Mouse (Mus musculus): ENCODE data around the gene Strip2. TPM values are rescaled to one million over a fixed set of nuclear protein-coding genes. Genes with fewer than 3 reads are reported as not detected.

Gene Strip2
- total RNA-seq (2015) (0.33 and 0.71 TPM in 2 replicates), total RNA-seq (2017) (1.3 and 1.6 TPM in 2 replicates)

GRCm38 (mm10) chr6:29916530-29917382 lies at the start of gene Strip2:
Strip2 (plus strand) TSS chr6:29917012.
- ATAC-seq (ENCODE audit: poor library complexity, severe bottlenecking), result peak; percentile 93

- ATAC-seq (ENCODE audit: poor library complexity, severe bottlenecking), result no peak
These were observed 48.4 kb upstream of the Strip2 start for GRCm38 (mm10) chr6:29868341-29868895.

GRCm38 (mm10) chr6:29873654-29874053 lies 43.2 kb upstream of the Strip2 start:
- no peak for ATAC-seq (ENCODE audit: poor library complexity, severe bottlenecking)

GRCm38 (mm10) chr6:29875576-29875975 lies 41.2 kb upstream of the Strip2 start:
- no peak for ATAC-seq (ENCODE audit: poor library complexity, severe bottlenecking)

- ATAC-seq (ENCODE audit: poor library complexity, severe bottlenecking), result no peak
These were observed 40.0 kb upstream of the Strip2 start for GRCm38 (mm10) chr6:29876782-29877181.

GRCm38 (mm10) chr6:29879579-29879978 lies 37.2 kb upstream of the Strip2 start:
- ATAC-seq (ENCODE audit: poor library complexity, severe bottlenecking), result no peak

GRCm38 (mm10) chr6:29880796-29881195 lies 36.0 kb upstream of the Strip2 start:
- ATAC-seq (ENCODE audit: poor library complexity, severe bottlenecking), result no peak

- ATAC-seq (ENCODE audit: poor library complexity, severe bottlenecking), result no peak
These were observed 34.9 kb upstream of the Strip2 start for GRCm38 (mm10) chr6:29881936-29882335.

GRCm38 (mm10) chr6:29882870-29883269 lies 33.9 kb upstream of the Strip2 start:
- ATAC-seq (ENCODE audit: poor library complexity, severe bottlenecking), result no peak

- ATAC-seq (ENCODE audit: poor library complexity, severe bottlenecking), result no peak
These were observed 25.7 kb upstream of the Strip2 start for GRCm38 (mm10) chr6:29891151-29891550.

GRCm38 (mm10) chr6:29896976-29897375 lies 19.8 kb upstream of the Strip2 start:
- no peak for ATAC-seq (ENCODE audit: poor library complexity, severe bottlenecking)

- ATAC-seq (ENCODE audit: poor library complexity, severe bottlenecking), result no peak
These were observed 15.4 kb upstream of the Strip2 start for GRCm38 (mm10) chr6:29901450-29901849.

- no peak for ATAC-seq (ENCODE audit: poor library complexity, severe bottlenecking)
These were observed 14.6 kb upstream of the Strip2 start for GRCm38 (mm10) chr6:29902256-29902655.

- ATAC-seq (ENCODE audit: poor library complexity, severe bottlenecking), result no peak
These were observed 13.4 kb upstream of the Strip2 start for GRCm38 (mm10) chr6:29903343-29903914.

GRCm38 (mm10) chr6:29904281-29904680 lies 12.5 kb upstream of the Strip2 start:
- no peak for ATAC-seq (ENCODE audit: poor library complexity, severe bottlenecking)

- no peak for ATAC-seq (ENCODE audit: poor library complexity, severe bottlenecking)
These were observed 6.2 kb upstream of the Strip2 start for GRCm38 (mm10) chr6:29910631-29911030.

- no peak for ATAC-seq (ENCODE audit: poor library complexity, severe bottlenecking)
These were observed 3.1 kb upstream of the Strip2 start for GRCm38 (mm10) chr6:29913673-29914072.

- no peak for ATAC-seq (ENCODE audit: poor library complexity, severe bottlenecking)
These were observed 2.7 kb upstream of the Strip2 start for GRCm38 (mm10) chr6:29914136-29914535.

GRCm38 (mm10) chr6:29915836-29916235 lies 976 bp upstream of the Strip2 start:
- no peak for ATAC-seq (ENCODE audit: poor library complexity, severe bottlenecking)

GRCm38 (mm10) chr6:29917383-29917720 lies 540 bp downstream of the Strip2 start:
- peak; percentile 31; the same call in 1 of the 2 replicates for ATAC-seq (ENCODE audit: poor library complexity, severe bottlenecking)

- ATAC-seq (ENCODE audit: poor library complexity, severe bottlenecking), result no peak
These were observed 1.1 kb downstream of the Strip2 start for GRCm38 (mm10) chr6:29917947-29918346.

- no peak for ATAC-seq (ENCODE audit: poor library complexity, severe bottlenecking)
These were observed 6.7 kb downstream of the Strip2 start for GRCm38 (mm10) chr6:29923501-29923900.
